Mouse (Mus musculus) heart, postnatal 0 days (tissue): Measurements from ENCODE around the gene Ddx3x. TPM values are rescaled to one million over a fixed set of nuclear protein-coding genes. Genes with fewer than 3 reads are reported as not detected.

Experiments
- ATAC-seq: fragments of 200-750 bp; cut with Nextera tagmentation; 2 replicates; pipeline ENCODE4 v1.8.0; 2017; ENCODE audit warnings: low read depth, moderate number of reproducible peaks, moderate library complexity; ENCODE audit not compliant: insufficient read depth
- DNase-seq: peaks from one replicate; pipeline ENCODE4 v3.0.0-alpha.2; 2016; ENCODE audit warnings: low spot score
- H3K27ac ChIP-seq: fragments of 300-500 bp; sonication (generic); 2 replicates; pipeline ENCODE4 v1.5.1; 2014; ENCODE audit warnings: low read depth, mild to moderate bottlenecking
- H3K27me3 ChIP-seq: fragments of 300-500 bp; sonication (generic); 2 replicates; pipeline ENCODE4 v1.6.1; 2014; ENCODE audit warnings: low read length, mixed read lengths; ENCODE audit not compliant: control insufficient read depth, insufficient read depth
- H3K36me3 ChIP-seq: fragments of 300-500 bp; sonication (generic); replicated peaks from 2 replicates; pipeline ENCODE4 v1.6.1; 2014; ENCODE audit warnings: low read length, mixed read lengths; ENCODE audit not compliant: control insufficient read depth, insufficient read depth
- H3K4me1 ChIP-seq: fragments of 300-500 bp; sonication (generic); 2 replicates; pipeline ENCODE4 v1.6.1; 2014; ENCODE audit warnings: antibody characterized with exemption; ENCODE audit not compliant: control insufficient read depth, insufficient read depth
- H3K4me2 ChIP-seq: fragments of 300-500 bp; sonication (generic); 2 replicates; pipeline ENCODE4 v1.6.1; 2014; ENCODE audit warnings: low read depth, mild to moderate bottlenecking, low read length, moderate library complexity
- H3K4me3 ChIP-seq: fragments of 300-500 bp; sonication (generic); 2 replicates; pipeline ENCODE4 v1.5.1; 2014; ENCODE audit warnings: low read depth, low read length
- H3K9ac ChIP-seq: fragments of 300-500 bp; sonication (generic); replicated peaks from 2 replicates; pipeline ENCODE4 v1.6.1; 2014; ENCODE audit warnings: low read depth, low read length, mixed read lengths
- H3K9me3 ChIP-seq: fragments of 300-500 bp; sonication (generic); replicated peaks from 2 replicates; pipeline ENCODE4 v1.6.1; 2016; ENCODE audit warnings: low read length; ENCODE audit not compliant: control insufficient read depth
- CTCF ChIP-seq: IDR thresholded peaks from 2 replicates; pipeline ENCODE4 v1.5.1; 2016; ENCODE audit warnings: antibody characterized with exemption, control low read depth, low read depth
- EP300 ChIP-seq: IDR thresholded peaks from 2 replicates; pipeline ENCODE4 v1.6.1; 2016; ENCODE audit warnings: antibody characterized with exemption, low read depth
- WGBS: fragments of 180-500 bp; shearing (Covaris S2); extraction: QIAGEN DNeasy Blood & Tissue Kit; methylation state at CpG from one replicate; pipeline ENCODE4 v1.1.7; 2014; 5-methylcytosine and 5-hydroxymethylcytosine counted together
- polyA plus RNA-seq: library from polyadenylated mRNA; unstranded; fragments of >200 nt; fragmentation: Nextera tagmentation; extraction: Ambion mirVana; gene quantifications from 2 replicates; pipeline ENCODE4 v1.2.1, GENCODE M21; 2015
- total RNA-seq: library from RNA; depleted of rRNA; stranded (reverse); fragments of >200 nt; gene quantifications from 2 replicates; pipeline ENCODE4 v1.2.3, GENCODE M21; 2014; ENCODE audit warnings: low replicate concordance; rRNA removed

Gene Ddx3x
- total and polyA plus RNA-seq, 2 experiments from 2014 or later, result 61.2 to 65.9 TPM

DNA sequence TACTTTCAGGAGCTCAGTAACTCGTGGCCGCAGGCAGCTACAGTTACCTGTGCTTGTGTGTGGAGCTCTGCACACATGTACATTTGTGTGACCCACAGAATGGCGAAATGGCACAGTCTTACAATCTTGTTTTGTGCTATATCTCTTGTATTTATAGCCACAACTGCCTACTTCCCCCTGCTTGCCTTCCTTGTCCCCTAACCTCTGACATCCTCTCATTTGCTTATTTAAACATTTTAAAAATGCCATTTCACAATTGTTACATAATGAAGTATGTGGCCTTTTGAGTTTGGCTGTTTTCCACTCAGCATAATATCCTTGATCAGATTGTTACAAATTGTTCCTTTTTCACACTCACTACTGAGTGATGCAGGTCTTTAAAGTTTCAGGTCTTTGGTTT, 25.4 kb downstream of the Ddx3x start:
- no peak for TF ChIP-seq EP300
- no peak for TF ChIP-seq CTCF

DNA sequence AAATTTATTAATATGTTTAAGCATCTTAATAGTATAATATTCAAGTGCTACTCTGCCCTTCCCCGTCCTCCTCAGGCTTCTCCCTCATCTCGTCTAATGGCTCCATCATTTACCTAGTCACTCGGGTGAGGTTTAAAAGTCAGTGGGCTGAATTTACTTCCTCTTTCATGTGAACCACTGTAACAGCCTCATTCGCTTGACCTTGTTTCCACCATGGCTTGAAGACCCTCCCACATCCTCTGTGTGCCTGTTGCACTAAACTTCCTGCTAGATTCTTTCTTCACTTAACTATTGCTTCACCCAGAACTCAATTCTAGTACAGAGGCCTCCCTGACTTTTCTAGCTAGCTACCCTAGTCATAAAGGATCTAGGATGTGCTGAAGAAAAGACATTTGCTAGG, 30.6 kb downstream of the Ddx3x start:
- Histone ChIP-seq H3K4me2 (no peak overlapping the region), H3K9me3 (no peaks in the 10 kb centered on the region), H3K36me3 (no peaks in the 10 kb centered on the region), H3K27ac (no peak overlapping the region), H3K27me3 (no peaks in the 10 kb centered on the region), H3K9ac (no peak overlapping the region), H3K4me1 (no peaks in the 10 kb centered on the region), H3K4me3 (no peak overlapping the region)
- WGBS, result 71% methylated on average over 4 of the region's 4 CpGs
- ATAC-seq (no peak), DNase-seq (no peak)
- TF ChIP-seq CTCF (no peak), EP300 (no peak)

More for the DNA sequence above, 25.4 kb downstream of the Ddx3x start:
- 77% methylated on average over 3 of the region's 3 CpGs for WGBS
- Histone ChIP-seq H3K9ac (no peak overlapping the region), H3K4me1 (no peaks in the 10 kb centered on the region), H3K4me2 (no peak overlapping the region), H3K27me3 (no peaks in the 10 kb centered on the region), H3K27ac (no peak overlapping the region), H3K36me3 (no peaks in the 10 kb centered on the region), H3K4me3 (no peak overlapping the region), H3K9me3 (no peaks in the 10 kb centered on the region)
- no peak for ATAC-seq
- no peak for DNase-seq

DNA sequence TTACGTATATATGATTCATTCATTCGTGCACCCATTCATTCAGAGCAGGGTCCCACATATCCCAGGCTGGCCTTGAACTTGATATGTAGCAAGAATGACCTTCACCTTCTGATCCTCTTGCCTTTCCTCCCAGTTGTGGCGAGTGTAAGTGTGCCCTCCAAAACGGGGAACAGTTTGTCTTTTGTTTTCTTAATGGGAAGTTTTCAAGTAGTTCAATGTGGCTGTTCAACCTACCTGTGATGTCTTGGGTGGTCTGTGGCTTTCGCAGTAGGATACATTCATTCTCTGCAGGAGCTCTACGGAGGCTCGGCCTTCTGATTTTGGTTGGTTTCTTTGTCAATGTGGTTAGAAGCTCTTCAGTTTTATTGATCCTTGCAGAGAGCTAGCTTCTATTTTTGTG, 48.8 kb downstream of the Ddx3x start:
- Histone ChIP-seq H3K27me3 (peaks cover 5% of the 10 kb centered on the region; the same call in 1 of the 2 replicates), H3K4me2 (no peak overlapping the region), H3K36me3 (no peaks in the 10 kb centered on the region), H3K9ac (no peak overlapping the region), H3K4me3 (no peak overlapping the region), H3K4me1 (no peaks in the 10 kb centered on the region), H3K27ac (no peak overlapping the region), H3K9me3 (no peaks in the 10 kb centered on the region)
- TF ChIP-seq CTCF (no peak), EP300 (no peak)
- 74% methylated on average over 7 of the region's 7 CpGs for WGBS
- ATAC-seq (no peak), DNase-seq (no peak)

Other genes with a start within 250 kb of the Ddx3x start
- 128 and 165 TPM in 2 replicates for gene Usp9x, start 209.5 kb upstream of the Ddx3x start, total RNA-seq
- 13.2 and 17.1 TPM in 2 replicates for gene Usp9x, start 209.5 kb upstream of the Ddx3x start, polyA plus RNA-seq
- gene Nyx, start 185.1 kb downstream of the Ddx3x start, total RNA-seq, result 0.08 TPM in 1 of 2 replicates, not detected in the other
- gene Nyx, start 185.1 kb downstream of the Ddx3x start, polyA plus RNA-seq, result 0.05 TPM in 2 replicates